Mouse (Mus musculus): ENCODE data around the gene Tbccd1. TPM values are rescaled to one million over a fixed set of nuclear protein-coding genes. Genes with fewer than 3 reads are reported as not detected.

Gene Tbccd1
- polyA plus RNA-seq, 1 experiment from 2014 or later, result 19.5 TPM

- no peak overlapping the region for H3K9ac ChIP-seq (replicated peaks)
- no peaks in the 10 kb centered on the region for H3K36me3 ChIP-seq
- H3K4me3 ChIP-seq (replicated peaks), result peak overlapping the region; percentile 25
- peak overlapping the region; percentile 52 for H3K4me2 ChIP-seq
- 13% methylated on average over 17 of the region's 17 CpGs for WGBS
- peaks cover 55% of the 10 kb centered on the region for H3K27me3 ChIP-seq (replicated peaks)
- no peak overlapping the region for H3K27ac ChIP-seq (replicated peaks)
- H3K9me3 ChIP-seq (replicated peaks), result no peaks in the 10 kb centered on the region
- ATAC-seq (ENCODE audit: low FRiP score), result no peak; the same call in 1 of the 2 replicates
- H3K4me1 ChIP-seq, result peaks cover 4% of the 10 kb centered on the region; the same call in 1 of the 2 replicates
Observed at GRCm38 (mm10) chr16:22807468-22808070, 49.9 kb downstream of the Tbccd1 start.

- Histone ChIP-seq H3K27me3 (replicated peaks) (peaks cover 63% of the 10 kb centered on the region), H3K4me3 (replicated peaks) (no peak overlapping the region), H3K9ac (replicated peaks) (no peak overlapping the region), H3K27ac (replicated peaks) (no peak overlapping the region), H3K4me2 (no peak overlapping the region), H3K36me3 (no peaks in the 10 kb centered on the region), H3K9me3 (replicated peaks) (no peaks in the 10 kb centered on the region), H3K4me1 (peaks cover 11% of the 10 kb centered on the region; the same call in 1 of the 2 replicates)
- 76% methylated on average over 7 of the region's 7 CpGs for WGBS
- ATAC-seq (ENCODE audit: low FRiP score), result no peak
Observed at GRCm38 (mm10) chr16:22802786-22803185, 54.7 kb downstream of the Tbccd1 start.

- Histone ChIP-seq H3K4me3 (replicated peaks) (no peak overlapping the region), H3K27ac (replicated peaks) (no peak overlapping the region), H3K27me3 (replicated peaks) (peaks cover 71% of the 10 kb centered on the region), H3K9me3 (replicated peaks) (no peaks in the 10 kb centered on the region), H3K4me1 (0 out of 2 replicates have a peak, but pooled peaks cover 7% of the 10 kb centered on the region), H3K9ac (replicated peaks) (no peak overlapping the region), H3K4me2 (no peak overlapping the region), H3K36me3 (no peaks in the 10 kb centered on the region)
- WGBS, result 14% methylated on average over 5 of the region's 5 CpGs
- no peak for ATAC-seq (ENCODE audit: low FRiP score)
Observed at GRCm38 (mm10) chr16:22800849-22801109, 56.7 kb downstream of the Tbccd1 start.

DNA sequence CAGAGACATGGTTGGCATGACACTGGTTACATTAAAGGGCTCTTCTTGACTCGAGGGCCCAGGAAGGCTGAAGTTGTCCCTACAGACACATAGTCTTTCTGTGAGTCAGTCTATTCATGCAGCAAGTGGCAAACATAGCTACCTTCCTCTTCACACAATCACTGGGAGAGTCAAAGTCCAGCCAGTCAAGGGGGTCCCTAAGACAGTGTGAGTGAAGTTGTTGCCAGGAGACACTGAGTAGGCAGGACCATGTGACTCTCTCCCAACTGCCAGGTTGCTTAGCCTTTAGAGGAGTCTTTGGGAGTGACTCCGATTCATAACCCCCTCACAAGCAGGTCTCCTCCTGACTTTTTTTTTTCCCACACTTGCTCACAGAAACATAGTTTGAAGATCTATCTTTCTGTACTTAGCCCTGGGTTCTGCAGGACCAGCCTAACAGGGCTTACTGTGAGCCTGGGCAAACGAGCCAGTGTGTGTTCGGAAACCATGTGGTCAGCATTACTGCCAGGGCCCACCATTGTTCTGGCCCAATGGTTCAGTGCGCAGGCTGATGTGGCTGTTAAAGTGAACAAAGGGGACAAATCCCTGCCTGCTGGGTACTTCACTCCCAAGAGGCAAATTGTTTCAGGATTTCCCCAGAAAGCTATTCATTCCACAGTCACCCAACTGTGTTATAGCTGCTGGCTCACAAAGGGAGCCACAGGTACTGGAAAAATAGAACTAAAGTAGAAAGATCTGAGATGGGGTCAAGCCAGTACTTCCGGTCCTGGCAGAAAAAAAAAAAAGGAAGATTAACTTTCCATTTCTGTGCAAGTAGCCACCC, 57.2 kb downstream of the Tbccd1 start:
- Histone ChIP-seq H3K9me3 (replicated peaks) (no peaks in the 10 kb centered on the region), H3K27ac (replicated peaks) (no peak overlapping the region), H3K36me3 (no peaks in the 10 kb centered on the region), H3K9ac (replicated peaks) (no peak overlapping the region), H3K4me2 (no peak overlapping the region), H3K27me3 (replicated peaks) (peaks cover 71% of the 10 kb centered on the region), H3K4me3 (replicated peaks) (no peak overlapping the region), H3K4me1 (0 out of 2 replicates have a peak, but pooled peaks cover 7% of the 10 kb centered on the region)
- peak; percentile 57; the same call in 1 of the 2 replicates for ATAC-seq (ENCODE audit: low FRiP score)
- 10% methylated on average over 6 of the region's 6 CpGs for WGBS

DNA sequence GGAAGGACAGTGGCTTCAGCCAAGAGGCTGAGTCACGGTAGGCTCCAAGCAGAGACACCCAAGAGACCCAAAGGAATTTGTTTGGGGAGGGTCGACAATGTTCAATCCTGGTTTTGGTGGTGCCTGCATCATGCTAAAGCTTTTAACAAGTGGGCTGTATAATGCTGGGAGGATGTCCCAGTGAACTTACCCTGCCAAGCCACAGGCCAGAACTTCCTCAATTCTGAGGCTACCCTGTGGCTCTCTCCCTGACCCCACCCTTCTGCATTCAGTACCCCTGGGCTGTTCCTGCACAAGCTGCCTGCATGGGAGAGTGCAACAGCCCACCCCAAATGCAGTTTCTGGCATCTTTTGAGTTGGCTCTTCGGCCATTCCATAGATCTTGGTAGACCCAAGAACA, 58.9 kb downstream of the Tbccd1 start:
- no peak for ATAC-seq (ENCODE audit: low FRiP score)
- no peaks in the 10 kb centered on the region for H3K9me3 ChIP-seq (replicated peaks)
- H3K4me2 ChIP-seq, result no peak overlapping the region
- H3K4me1 ChIP-seq, result 0 out of 2 replicates have a peak, but pooled peaks cover 7% of the 10 kb centered on the region
- H3K36me3 ChIP-seq, result no peaks in the 10 kb centered on the region
- 91% methylated on average over 3 of the region's 3 CpGs for WGBS
- peaks cover 69% of the 10 kb centered on the region for H3K27me3 ChIP-seq (replicated peaks)
- H3K27ac ChIP-seq (replicated peaks), result no peak overlapping the region
- H3K9ac ChIP-seq (replicated peaks), result no peak overlapping the region
- no peak overlapping the region for H3K4me3 ChIP-seq (replicated peaks)

GRCm38 (mm10) chr16:22797521-22797920, 59.9 kb downstream of the Tbccd1 start:
- H3K27me3 ChIP-seq (replicated peaks), result peaks cover 61% of the 10 kb centered on the region
- H3K9me3 ChIP-seq (replicated peaks), result no peaks in the 10 kb centered on the region
- 0 out of 2 replicates have a peak, but pooled peaks cover 7% of the 10 kb centered on the region for H3K4me1 ChIP-seq
- H3K4me3 ChIP-seq (replicated peaks), result no peak overlapping the region
- 84% methylated on average over 5 of the region's 5 CpGs for WGBS
- no peaks in the 10 kb centered on the region for H3K36me3 ChIP-seq
- no peak overlapping the region for H3K27ac ChIP-seq (replicated peaks)
- no peak for ATAC-seq (ENCODE audit: low FRiP score)
- H3K9ac ChIP-seq (replicated peaks), result no peak overlapping the region
- H3K4me2 ChIP-seq, result no peak overlapping the region

- H3K9ac ChIP-seq (replicated peaks), result no peak overlapping the region
- 50% methylated on average over 3 of the region's 3 CpGs for WGBS
- H3K4me3 ChIP-seq (replicated peaks), result no peak overlapping the region
- peaks cover 8% of the 10 kb centered on the region; the same call in 1 of the 2 replicates for H3K4me1 ChIP-seq
- ATAC-seq (ENCODE audit: low FRiP score), result no peak
- H3K27ac ChIP-seq (replicated peaks), result no peak overlapping the region
- peaks cover 66% of the 10 kb centered on the region for H3K27me3 ChIP-seq (replicated peaks)
- no peaks in the 10 kb centered on the region for H3K36me3 ChIP-seq
- no peaks in the 10 kb centered on the region for H3K9me3 ChIP-seq (replicated peaks)
- H3K4me2 ChIP-seq, result no peak overlapping the region
Observed at GRCm38 (mm10) chr16:22795497-22795896, 62.0 kb downstream of the Tbccd1 start.

GRCm38 (mm10) chr16:22791235-22791634, 66.2 kb downstream of the Tbccd1 start:
- H3K4me1 ChIP-seq, result peaks cover 8% of the 10 kb centered on the region; the same call in 1 of the 2 replicates
- H3K4me2 ChIP-seq, result no peak overlapping the region
- H3K9ac ChIP-seq (replicated peaks), result no peak overlapping the region
- H3K27me3 ChIP-seq (replicated peaks), result peaks cover 31% of the 10 kb centered on the region
- H3K36me3 ChIP-seq, result no peaks in the 10 kb centered on the region
- H3K27ac ChIP-seq (replicated peaks), result no peak overlapping the region
- no peak for ATAC-seq (ENCODE audit: low FRiP score)
- H3K9me3 ChIP-seq (replicated peaks), result no peaks in the 10 kb centered on the region
- 12% methylated on average over 2 of the region's 2 CpGs for WGBS
- no peak overlapping the region for H3K4me3 ChIP-seq (replicated peaks)

- no peak; the same call in 1 of the 2 replicates for ATAC-seq (ENCODE audit: low FRiP score)
- H3K36me3 ChIP-seq, result no peaks in the 10 kb centered on the region
- no peak overlapping the region for H3K9ac ChIP-seq (replicated peaks)
- no peak overlapping the region for H3K4me2 ChIP-seq
- H3K4me1 ChIP-seq, result peaks cover 8% of the 10 kb centered on the region; the same call in 1 of the 2 replicates
- no peak overlapping the region for H3K27ac ChIP-seq (replicated peaks)
- WGBS, result 57% methylated on average over 10 of the region's 10 CpGs
- no peaks in the 10 kb centered on the region for H3K9me3 ChIP-seq (replicated peaks)
- peaks cover 19% of the 10 kb centered on the region for H3K27me3 ChIP-seq (replicated peaks)
- H3K4me3 ChIP-seq (replicated peaks), result no peak overlapping the region
Observed at GRCm38 (mm10) chr16:22789908-22790367, 67.5 kb downstream of the Tbccd1 start.

- no peak overlapping the region for H3K9ac ChIP-seq (replicated peaks)
- H3K4me3 ChIP-seq (replicated peaks), result no peak overlapping the region
- H3K4me2 ChIP-seq, result no peak overlapping the region
- H3K36me3 ChIP-seq, result no peaks in the 10 kb centered on the region
- H3K9me3 ChIP-seq (replicated peaks), result no peaks in the 10 kb centered on the region
- 83% methylated on average over 5 of the region's 5 CpGs for WGBS
- no peak for ATAC-seq (ENCODE audit: low FRiP score)
- H3K4me1 ChIP-seq, result no peaks in the 10 kb centered on the region
- H3K27ac ChIP-seq (replicated peaks), result no peak overlapping the region
- no peaks in the 10 kb centered on the region for H3K27me3 ChIP-seq (replicated peaks)
Observed at GRCm38 (mm10) chr16:22782686-22783085, 74.8 kb downstream of the Tbccd1 start.

GRCm38 (mm10) chr16:22779228-22779835, 78.1 kb downstream of the Tbccd1 start:
- Histone ChIP-seq H3K4me1 (no peaks in the 10 kb centered on the region), H3K4me3 (replicated peaks) (no peak overlapping the region), H3K9ac (replicated peaks) (no peak overlapping the region), H3K9me3 (replicated peaks) (no peaks in the 10 kb centered on the region), H3K27me3 (replicated peaks) (no peaks in the 10 kb centered on the region), H3K36me3 (no peaks in the 10 kb centered on the region), H3K4me2 (no peak overlapping the region), H3K27ac (replicated peaks) (no peak overlapping the region)
- ATAC-seq (ENCODE audit: low FRiP score), result no peak
- WGBS, result 86% methylated on average over 3 of the region's 3 CpGs
